Mouse (Mus musculus): Measurements from ENCODE around the gene Pheta2.
"Not testable (repeated sequence)": the region's sequence is repeated elsewhere in the genome, so short reads cannot be mapped to it uniquely, and the experiment has no call there.

Pheta2 gene

DNA sequence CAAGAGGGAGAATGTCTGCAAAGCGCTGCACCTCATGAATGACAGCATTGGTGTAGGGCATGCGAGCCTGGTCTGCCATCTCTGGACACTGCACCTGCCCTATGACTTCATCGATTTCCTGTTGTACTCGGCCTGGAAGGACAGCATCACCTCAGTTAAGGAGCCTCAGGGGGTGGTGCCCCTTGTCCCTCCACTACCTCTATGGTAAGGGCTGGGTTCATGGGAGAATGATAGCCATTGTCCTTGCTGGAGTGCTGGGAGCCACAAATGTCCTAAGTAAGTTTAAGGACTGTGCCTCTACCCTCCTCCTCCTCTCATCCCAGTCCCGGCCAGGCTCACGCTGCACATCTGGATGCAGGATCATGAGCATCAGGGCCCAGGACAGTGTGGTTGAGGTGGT lies 33.7 kb downstream of the Pheta2 start:
- no peak for DNase-seq

DNA sequence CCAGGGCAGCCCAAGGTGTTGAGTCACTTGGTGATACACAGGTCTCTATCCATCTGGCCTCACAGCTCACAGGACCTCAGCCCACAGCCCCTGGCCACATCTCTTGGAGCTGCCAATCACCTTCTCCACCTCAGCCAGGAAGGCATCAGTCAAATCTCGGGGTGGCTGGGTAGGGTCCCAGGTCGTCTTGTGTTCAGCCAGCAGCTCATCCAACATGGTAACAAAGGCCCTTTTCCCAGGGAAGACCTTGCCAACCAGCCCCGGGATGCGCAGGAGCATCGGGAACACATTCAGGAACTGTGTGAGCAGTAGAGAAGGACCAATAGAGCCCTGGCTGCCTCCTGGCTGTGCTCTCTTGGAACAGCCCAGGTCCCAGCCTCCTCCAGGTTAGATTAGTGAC lies 34.2 kb downstream of the Pheta2 start:
- no peak for DNase-seq

DNA sequence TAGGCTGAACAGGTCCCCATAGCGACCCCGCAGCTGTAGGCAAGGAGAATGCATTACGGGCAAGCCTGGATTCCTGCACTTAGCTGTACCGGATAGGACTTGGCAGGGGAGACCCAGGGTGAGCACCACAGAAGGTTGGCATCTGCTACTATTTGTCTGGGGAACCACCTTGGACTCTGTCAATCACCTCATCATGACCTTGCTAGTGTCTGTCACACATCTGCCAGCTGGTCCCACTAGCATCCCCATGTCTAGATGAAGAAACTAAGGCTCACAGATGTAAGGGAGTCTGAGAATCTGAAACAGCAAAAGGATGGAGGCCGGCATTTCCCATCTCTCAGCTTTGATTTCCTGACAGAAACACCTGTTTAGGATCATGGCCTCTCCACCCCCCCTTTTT lies 35.7 kb downstream of the Pheta2 start:
- DNase-seq: no peak

DNA sequence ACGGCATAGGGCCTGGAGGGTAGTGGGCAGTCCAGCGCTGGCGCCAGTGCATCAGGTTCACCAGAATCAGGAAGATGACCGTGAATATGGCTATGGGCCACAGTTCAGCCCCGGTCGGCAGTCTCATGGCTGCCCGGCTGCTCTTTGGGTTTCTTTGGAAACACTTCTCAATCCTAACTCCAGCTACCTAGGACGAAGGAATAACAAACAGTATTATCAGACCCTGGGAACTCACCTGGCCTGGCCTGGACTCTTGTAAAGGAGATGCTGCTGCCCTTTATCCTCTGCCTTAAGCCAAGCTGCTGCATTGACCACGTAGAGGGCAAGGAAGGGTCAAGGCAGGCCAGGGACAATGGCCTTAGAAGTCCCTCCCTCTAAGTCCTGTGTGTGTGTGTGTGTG lies 37.1 kb downstream of the Pheta2 start:
- no peak for DNase-seq

DNA sequence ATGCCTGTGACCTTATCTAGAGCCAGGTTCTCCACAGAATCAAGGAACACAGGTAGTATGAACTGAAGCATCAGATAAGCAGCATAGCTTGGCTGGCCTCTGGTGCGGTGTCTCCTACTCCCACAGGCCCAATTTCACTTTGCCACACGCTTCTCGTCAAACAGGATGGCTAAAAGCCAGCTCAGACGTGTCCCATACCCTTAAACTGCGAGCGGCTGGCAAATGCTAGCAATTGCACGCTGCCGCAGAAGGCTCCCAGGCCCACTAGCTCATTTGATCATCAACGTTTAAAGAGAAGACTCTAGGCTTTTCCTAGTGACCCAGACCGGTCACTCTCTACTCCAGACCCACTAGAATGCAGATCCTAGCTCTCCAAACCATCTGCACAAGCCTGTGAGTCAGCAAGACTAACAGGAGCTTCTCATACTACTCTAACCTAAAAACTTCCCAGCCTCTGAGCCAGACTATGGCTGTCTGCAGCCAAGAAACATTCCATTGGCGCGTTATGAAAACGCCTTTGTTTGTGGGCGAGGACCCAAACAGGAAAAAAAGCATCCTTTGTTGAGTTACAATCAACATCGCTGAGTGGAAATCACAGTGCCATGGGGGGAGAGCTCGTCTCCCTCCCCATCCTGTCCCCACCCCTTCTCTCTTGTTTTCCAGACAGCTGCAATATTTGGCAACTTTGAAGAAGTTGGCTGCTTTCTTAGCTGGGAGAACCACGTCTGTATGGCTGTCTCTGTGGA lies 37.8 kb downstream of the Pheta2 start:
- DNase-seq: no peak

DNA sequence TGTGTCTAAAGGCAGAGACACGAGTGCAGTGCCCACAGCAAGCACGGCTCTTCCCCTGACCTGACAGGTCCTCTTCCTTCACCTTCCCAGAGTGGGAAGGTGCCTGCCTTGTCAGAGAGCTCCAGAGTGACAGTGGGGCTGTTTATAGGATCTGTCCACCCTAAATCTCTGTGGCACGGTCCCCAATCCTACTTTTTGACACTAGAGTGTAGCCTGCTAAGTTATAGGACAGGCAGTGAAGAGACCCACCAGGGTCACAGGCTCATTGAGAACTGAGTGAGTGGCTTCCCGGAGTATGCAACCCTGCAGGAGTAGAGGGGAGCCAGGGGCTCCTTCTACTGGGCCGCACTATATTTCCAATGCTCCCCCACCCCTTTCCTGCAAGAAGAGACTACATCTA lies 39.0 kb downstream of the Pheta2 start:
- DNase-seq: no peak

DNA sequence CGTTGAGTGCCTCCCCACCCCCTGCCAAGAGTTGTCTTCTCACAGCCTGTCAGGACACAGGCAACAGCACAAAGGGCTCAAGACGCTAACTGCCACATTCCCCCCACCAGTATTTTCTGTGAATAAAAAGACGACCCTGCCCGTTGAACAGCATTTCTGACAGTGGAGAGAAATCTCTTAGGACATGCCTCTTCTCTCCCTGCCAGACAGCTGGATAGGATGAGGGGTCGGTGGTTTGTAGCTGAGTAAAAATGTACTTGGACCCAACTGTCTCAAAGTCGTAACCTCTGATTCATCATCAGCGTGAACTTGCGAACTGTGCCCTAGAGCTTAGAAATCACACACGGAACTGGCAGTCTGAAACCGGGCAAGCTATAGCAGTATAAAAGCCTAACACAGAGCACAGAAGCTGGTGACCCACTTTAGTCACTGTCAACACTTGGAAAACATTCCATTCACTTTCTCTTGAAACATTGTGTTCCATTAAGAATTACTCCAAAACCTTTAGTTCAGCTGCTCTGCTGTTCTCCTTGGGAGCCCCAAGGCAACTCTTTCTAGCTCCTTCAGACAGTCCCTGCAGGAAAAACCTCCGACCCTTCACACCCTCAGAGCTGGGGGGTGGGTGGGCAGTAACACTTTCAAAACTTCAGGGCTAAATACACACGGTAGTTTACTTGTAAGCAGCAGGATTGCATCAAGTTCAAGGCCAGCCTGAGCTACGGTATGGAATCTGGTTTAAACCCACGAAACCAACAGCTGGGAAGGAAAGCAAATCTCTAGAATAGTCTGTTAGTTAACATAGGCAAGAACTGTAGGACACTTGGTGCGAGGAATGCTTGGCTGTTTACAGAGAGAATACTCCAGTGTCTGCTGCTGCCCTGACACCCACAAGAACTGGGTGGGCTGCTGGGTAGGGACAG lies 39.8 kb downstream of the Pheta2 start:
- no peak for DNase-seq

DNA sequence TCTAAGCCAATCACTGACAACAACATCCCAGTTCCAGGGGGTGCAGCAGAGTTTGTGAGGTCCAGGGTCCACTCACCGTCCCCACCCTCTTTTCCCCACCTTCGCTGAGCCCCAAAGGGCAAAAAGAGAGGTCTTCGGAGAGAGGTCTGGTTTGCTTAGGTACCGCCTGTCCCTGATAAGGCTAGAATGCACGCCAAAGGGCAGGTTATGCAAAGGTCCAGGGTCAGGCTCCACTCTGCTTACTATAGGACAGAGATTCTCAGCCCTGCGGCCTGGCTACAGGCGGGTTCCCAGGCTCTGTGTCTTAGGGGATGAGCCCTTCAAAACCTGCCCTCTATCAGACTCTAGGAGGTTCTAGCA lies 40.7 kb downstream of the Pheta2 start:
- DNase-seq: no peak

DNA sequence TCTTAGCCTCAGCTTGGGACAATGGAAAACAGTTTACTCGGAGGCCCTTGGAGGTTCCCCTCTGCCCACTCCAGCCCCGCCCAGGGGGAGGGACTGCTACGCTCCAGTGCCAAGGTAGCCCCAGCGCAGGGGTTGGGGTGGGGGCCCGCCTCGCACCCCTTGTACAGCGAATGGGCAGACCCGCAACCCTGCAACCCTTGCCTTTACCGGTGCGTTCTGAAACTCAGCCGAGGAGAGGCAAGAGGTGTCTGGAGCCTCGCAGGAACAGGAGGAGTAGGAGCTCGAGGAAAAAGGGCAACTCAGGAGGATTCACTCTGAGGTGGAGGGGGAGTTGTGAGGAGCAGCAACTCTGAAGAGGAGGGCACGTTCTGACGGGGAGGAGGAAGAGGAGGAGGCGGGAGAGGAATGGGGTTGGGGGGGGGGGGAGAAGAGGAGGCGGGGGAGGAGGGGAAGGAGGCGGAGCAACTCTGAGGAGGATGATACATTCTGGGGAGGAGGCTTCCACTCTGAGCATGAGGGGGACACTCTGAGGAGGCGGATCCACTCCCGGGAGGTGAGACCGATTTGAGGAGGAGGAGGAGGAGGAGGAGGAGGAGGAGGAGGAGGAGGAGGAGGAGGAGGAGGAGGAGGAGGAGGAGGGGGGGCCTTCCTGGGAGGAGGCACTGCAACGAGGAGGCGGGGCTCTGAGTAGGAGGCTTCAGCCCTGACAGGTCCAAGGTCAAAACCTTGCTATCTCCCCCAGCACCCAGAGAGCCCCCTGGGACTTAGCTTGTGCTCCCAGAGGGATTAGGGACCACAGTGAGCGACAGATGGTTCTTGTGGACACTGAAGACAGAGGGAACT lies 41.4 kb downstream of the Pheta2 start, which contains the start of gene Cyp2d22:
Cyp2d22 (minus strand) TSS at position 390 of the 843 bp plus-strand sequence.
- DNase-seq: peak; percentile 41 to 60

DNA sequence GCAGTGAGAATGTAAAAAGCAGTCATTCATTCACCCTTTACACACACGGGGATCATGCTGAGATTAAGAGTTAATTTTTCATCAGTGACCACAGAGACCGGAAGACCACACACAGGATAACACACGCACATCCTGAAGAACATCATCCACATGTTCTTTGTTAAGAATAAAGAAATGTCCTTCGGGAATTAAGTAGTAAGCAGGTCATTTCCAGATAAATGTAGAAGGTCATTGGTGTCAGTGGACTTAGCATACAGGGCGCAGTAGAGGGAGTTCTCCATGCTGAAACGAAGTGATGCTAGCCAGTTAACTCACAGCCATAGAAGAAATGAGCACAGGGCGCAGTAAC lies 41.9 kb downstream of the Pheta2 start:
- no peak for DNase-seq

DNA sequence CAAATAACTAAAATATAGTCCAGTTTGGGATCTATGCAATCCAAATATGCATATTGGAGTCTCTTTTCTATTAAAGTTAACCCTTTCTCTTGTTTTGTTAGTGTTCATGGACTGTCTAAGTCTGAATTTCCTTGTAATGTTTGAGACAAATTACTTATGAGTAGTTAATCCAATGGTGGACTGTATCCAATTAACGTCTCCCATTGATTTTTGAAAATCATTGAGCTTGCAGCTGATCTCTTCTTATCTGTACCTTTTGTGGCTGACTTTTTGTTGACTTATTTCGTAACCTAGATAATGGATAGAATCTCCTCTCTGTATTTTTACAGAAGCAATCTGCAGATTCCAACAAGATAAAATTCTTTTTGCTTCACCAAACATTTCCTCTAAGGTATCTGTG lies 43.7 kb downstream of the Pheta2 start:
- DNase-seq: no peak

DNA sequence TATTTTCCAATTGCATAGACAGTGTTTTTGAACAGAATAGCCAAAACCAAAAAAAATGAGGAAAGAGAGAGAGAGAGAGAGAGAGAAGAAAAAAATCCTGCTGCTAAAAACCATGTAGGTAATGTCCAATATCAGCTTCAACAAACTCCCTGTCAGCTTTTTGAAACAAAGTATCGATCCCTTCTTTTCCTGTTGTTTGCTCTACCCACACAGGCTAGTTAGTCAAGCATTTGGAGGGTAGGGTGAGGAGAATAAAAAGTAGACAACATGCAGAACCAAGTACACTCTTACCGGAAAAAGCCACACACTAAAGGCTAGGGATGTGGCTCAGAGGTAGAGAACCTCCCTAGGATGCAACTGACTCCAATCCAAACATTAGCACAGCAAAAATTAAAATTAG lies 47.0 kb downstream of the Pheta2 start:
- no peak for DNase-seq

DNA sequence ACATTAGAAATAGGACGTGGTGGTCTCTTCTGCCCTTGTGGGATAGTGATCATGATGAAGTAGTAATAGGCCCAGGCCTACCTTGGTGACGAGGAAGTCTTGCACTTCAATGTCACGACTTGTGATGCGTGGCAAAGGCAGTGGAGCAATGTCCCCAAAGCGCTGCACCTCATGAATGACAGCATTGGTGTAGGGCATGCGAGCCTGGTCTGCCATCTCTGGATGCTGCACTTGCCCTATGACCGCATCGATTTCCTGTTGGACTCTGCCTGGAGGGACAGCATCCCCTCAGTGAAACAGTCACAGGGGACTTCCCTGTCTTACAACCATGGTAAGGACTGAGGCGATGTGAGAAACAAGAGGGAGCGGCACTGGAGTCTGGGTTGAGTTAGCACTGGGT lies 51.2 kb downstream of the Pheta2 start:
- not testable (repeated sequence) for DNase-seq

DNA sequence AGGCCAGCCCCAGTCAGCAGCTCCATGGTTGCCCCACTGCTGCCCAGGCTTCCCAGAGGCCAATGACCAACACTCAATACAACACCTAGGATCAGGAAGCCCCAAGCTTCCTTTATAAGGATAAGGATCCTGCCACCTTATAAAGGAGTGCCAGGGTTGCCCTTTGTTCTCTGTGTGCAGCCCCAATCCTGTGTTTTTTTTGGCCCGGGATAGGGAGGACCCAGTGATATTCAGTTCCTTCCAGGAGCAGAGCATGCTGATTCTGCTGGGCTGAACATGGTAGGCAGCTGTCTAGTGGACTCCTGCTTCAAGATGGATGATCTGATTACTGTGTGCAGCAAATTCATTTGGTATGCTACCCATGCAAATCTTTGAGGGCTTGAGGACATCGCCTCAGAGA lies 55.2 kb downstream of the Pheta2 start, which contains the start of gene Cyp2d11:
Cyp2d11 (minus strand) TSS at position 101 of the 400 bp plus-strand sequence.
- not testable (repeated sequence) for DNase-seq

All from spleen, adult 18-20 months (tissue).